Mouse (Mus musculus): Measurements from ENCODE around the gene Usp2. TPM values are rescaled to one million over a fixed set of nuclear protein-coding genes. Genes with fewer than 3 reads are reported as not detected.

The Usp2 gene
- 8.9 and 10.7 TPM in 2 replicates for polyA plus RNA-seq (2016; fragmentation: Nextera tagmentation; extraction: Ambion mirVana)

- no peaks in the 10 kb centered on the region for H3K36me3 ChIP-seq
- H3K27ac ChIP-seq = peak within 1 kb of the TSS; percentile 72
- under 1% methylated on average over 38 of the region's 38 CpGs for WGBS
- peak; percentile 100 for DNase-seq (ENCODE audit: low spot score)
- H3K27me3 ChIP-seq (ENCODE audit: low read depth, poor library complexity, severe bottlenecking) = peaks cover 17% of the 10 kb centered on the region
- H3K9me3 ChIP-seq (replicated peaks) = no peaks in the 10 kb centered on the region
- H3K4me3 ChIP-seq = peak within 1 kb of the TSS; percentile 62
- peaks cover 34% of the 10 kb centered on the region for H3K4me1 ChIP-seq
Measured at GRCm38 (mm10) chr9:44066785-44067225, at the start of gene Usp2. TSS of gene Usp2 (plus strand) at chr9:44067021.

GRCm38 (mm10) chr9:44017846-44018245, 49.0 kb upstream of the Usp2 start:
- Histone ChIP-seq H3K9me3 (replicated peaks) (no peaks in the 10 kb centered on the region), H3K4me3 (no peak overlapping the region), H3K36me3 (no peaks in the 10 kb centered on the region), H3K27me3 (ENCODE audit: low read depth, poor library complexity, severe bottlenecking) (no peaks in the 10 kb centered on the region), H3K27ac (no peak overlapping the region), H3K4me1 (peaks cover 12% of the 10 kb centered on the region)
- WGBS = 87% methylated on average over 5 of the region's 5 CpGs
- DNase-seq (ENCODE audit: low spot score) = no peak

GRCm38 (mm10) chr9:44020001-44020400, 46.8 kb upstream of the Usp2 start:
- Histone ChIP-seq H3K9me3 (replicated peaks) (no peaks in the 10 kb centered on the region), H3K27me3 (ENCODE audit: low read depth, poor library complexity, severe bottlenecking) (no peaks in the 10 kb centered on the region), H3K4me1 (peaks cover 5% of the 10 kb centered on the region), H3K4me3 (no peak overlapping the region), H3K36me3 (no peaks in the 10 kb centered on the region), H3K27ac (no peak overlapping the region)
- 82% methylated on average over 7 of the region's 7 CpGs for WGBS
- DNase-seq (ENCODE audit: low spot score) = no peak

GRCm38 (mm10) chr9:44022100-44022847, 44.5 kb upstream of the Usp2 start:
- no peaks in the 10 kb centered on the region for H3K9me3 ChIP-seq (replicated peaks)
- WGBS = 71% methylated on average over 8 of the region's 8 CpGs
- no peak overlapping the region for H3K4me3 ChIP-seq
- H3K36me3 ChIP-seq = no peaks in the 10 kb centered on the region
- H3K27ac ChIP-seq = no peak overlapping the region
- peaks cover 5% of the 10 kb centered on the region for H3K4me1 ChIP-seq
- DNase-seq (ENCODE audit: low spot score) = no peak
- H3K27me3 ChIP-seq (ENCODE audit: low read depth, poor library complexity, severe bottlenecking) = no peaks in the 10 kb centered on the region

GRCm38 (mm10) chr9:44024096-44024495, 42.7 kb upstream of the Usp2 start:
- no peaks in the 10 kb centered on the region for H3K36me3 ChIP-seq
- WGBS = 78% methylated on average over 3 of the region's 3 CpGs
- H3K27ac ChIP-seq = no peak overlapping the region
- no peaks in the 10 kb centered on the region for H3K27me3 ChIP-seq (ENCODE audit: low read depth, poor library complexity, severe bottlenecking)
- DNase-seq (ENCODE audit: low spot score) = no peak
- H3K4me3 ChIP-seq = no peak overlapping the region
- peaks cover 5% of the 10 kb centered on the region for H3K4me1 ChIP-seq
- H3K9me3 ChIP-seq (replicated peaks) = no peaks in the 10 kb centered on the region

- WGBS = 66% methylated on average over 5 of the region's 5 CpGs
- Histone ChIP-seq H3K27ac (no peak overlapping the region), H3K27me3 (ENCODE audit: low read depth, poor library complexity, severe bottlenecking) (no peaks in the 10 kb centered on the region), H3K9me3 (replicated peaks) (no peaks in the 10 kb centered on the region), H3K4me3 (no peak overlapping the region), H3K36me3 (no peaks in the 10 kb centered on the region), H3K4me1 (no peaks in the 10 kb centered on the region; the same call in 1 of the 2 replicates)
- no peak for DNase-seq (ENCODE audit: low spot score)
Measured at GRCm38 (mm10) chr9:44029580-44030236, 37.1 kb upstream of the Usp2 start.

GRCm38 (mm10) chr9:44030646-44031045, 36.2 kb upstream of the Usp2 start:
- H3K4me3 ChIP-seq = no peak overlapping the region
- H3K27ac ChIP-seq = no peak overlapping the region
- no peaks in the 10 kb centered on the region; the same call in 1 of the 2 replicates for H3K4me1 ChIP-seq
- no peaks in the 10 kb centered on the region for H3K36me3 ChIP-seq
- no peak for DNase-seq (ENCODE audit: low spot score)
- H3K27me3 ChIP-seq (ENCODE audit: low read depth, poor library complexity, severe bottlenecking) = no peaks in the 10 kb centered on the region
- no peaks in the 10 kb centered on the region for H3K9me3 ChIP-seq (replicated peaks)
- 94% methylated on average over 4 of the region's 4 CpGs for WGBS

- Histone ChIP-seq H3K4me3 (no peak overlapping the region), H3K9me3 (replicated peaks) (no peaks in the 10 kb centered on the region), H3K27me3 (ENCODE audit: low read depth, poor library complexity, severe bottlenecking) (no peaks in the 10 kb centered on the region), H3K27ac (no peak overlapping the region), H3K36me3 (no peaks in the 10 kb centered on the region), H3K4me1 (no peaks in the 10 kb centered on the region; the same call in 1 of the 2 replicates)
- WGBS = 89% methylated on average over 5 of the region's 5 CpGs
- no peak for DNase-seq (ENCODE audit: low spot score)
Measured at GRCm38 (mm10) chr9:44031079-44031478, 35.7 kb upstream of the Usp2 start.

- Histone ChIP-seq H3K4me3 (no peak overlapping the region), H3K27me3 (ENCODE audit: low read depth, poor library complexity, severe bottlenecking) (no peaks in the 10 kb centered on the region), H3K9me3 (replicated peaks) (no peaks in the 10 kb centered on the region), H3K4me1 (no peaks in the 10 kb centered on the region; the same call in 1 of the 2 replicates), H3K27ac (no peak overlapping the region), H3K36me3 (no peaks in the 10 kb centered on the region)
- WGBS = 86% methylated on average over 4 of the region's 4 CpGs
- DNase-seq (ENCODE audit: low spot score) = no peak
Measured at GRCm38 (mm10) chr9:44031946-44032345, 34.9 kb upstream of the Usp2 start.

- H3K4me1 ChIP-seq = no peaks in the 10 kb centered on the region; the same call in 1 of the 2 replicates
- no peak overlapping the region for H3K27ac ChIP-seq
- WGBS = 93% methylated on average over 5 of the region's 5 CpGs
- no peak overlapping the region for H3K4me3 ChIP-seq
- DNase-seq (ENCODE audit: low spot score) = no peak
- H3K27me3 ChIP-seq (ENCODE audit: low read depth, poor library complexity, severe bottlenecking) = no peaks in the 10 kb centered on the region
- no peaks in the 10 kb centered on the region for H3K9me3 ChIP-seq (replicated peaks)
- no peaks in the 10 kb centered on the region for H3K36me3 ChIP-seq
Measured at GRCm38 (mm10) chr9:44033317-44033716, 33.5 kb upstream of the Usp2 start.

- 68% methylated on average over 13 of the region's 13 CpGs for WGBS
Measured at GRCm38 (mm10) chr9:44033957-44034727, 32.7 kb upstream of the Usp2 start.

GRCm38 (mm10) chr9:44037106-44037505, 29.7 kb upstream of the Usp2 start:
- Histone ChIP-seq H3K27me3 (ENCODE audit: low read depth, poor library complexity, severe bottlenecking) (peaks cover 14% of the 10 kb centered on the region), H3K4me3 (no peak overlapping the region), H3K9me3 (replicated peaks) (no peaks in the 10 kb centered on the region), H3K36me3 (no peaks in the 10 kb centered on the region), H3K4me1 (no peaks in the 10 kb centered on the region), H3K27ac (no peak overlapping the region)
- 94% methylated on average over 5 of the region's 5 CpGs for WGBS
- DNase-seq (ENCODE audit: low spot score) = no peak

More at GRCm38 (mm10) chr9:44033957-44034727, 32.7 kb upstream of the Usp2 start:
- Histone ChIP-seq H3K36me3 (no peaks in the 10 kb centered on the region), H3K9me3 (replicated peaks) (no peaks in the 10 kb centered on the region), H3K27me3 (ENCODE audit: low read depth, poor library complexity, severe bottlenecking) (no peaks in the 10 kb centered on the region), H3K4me1 (no peaks in the 10 kb centered on the region; the same call in 1 of the 2 replicates), H3K4me3 (no peak overlapping the region), H3K27ac (no peak overlapping the region)
- DNase-seq (ENCODE audit: low spot score) = no peak
